Mouse (Mus musculus): ENCODE data around the gene Sept8. TPM values are rescaled to one million over a fixed set of nuclear protein-coding genes. Genes with fewer than 3 reads are reported as not detected.

The Sept8 gene
- polyA plus RNA-seq, 1 experiment from 2014 or later: 36.7 TPM

- Histone ChIP-seq H3K4me3 (replicated peaks) (no peak overlapping the region), H3K4me2 (no peak overlapping the region), H3K27me3 (peaks cover 68% of the 10 kb centered on the region), H3K36me3 (no peaks in the 10 kb centered on the region), H3K4me1 (replicated peaks) (peaks cover 18% of the 10 kb centered on the region), H3K9me3 (0 out of 2 replicates have a peak, but pooled peaks cover 4% of the 10 kb centered on the region), H3K27ac (no peak overlapping the region), H3K9ac (replicated peaks) (no peak overlapping the region)
- ATAC-seq (ENCODE audit: insufficient number of reproducible peaks, insufficient read depth, low FRiP score, low TSS enrichment, low read depth): no peak
- 67% methylated on average over 4 of the region's 4 CpGs for WGBS
Observed at GRCm38 (mm10) chr11:53481088-53481730, 37.8 kb upstream of the Sept8 start.

- Histone ChIP-seq H3K4me3 (replicated peaks) (no peak overlapping the region), H3K27me3 (peaks cover 72% of the 10 kb centered on the region), H3K36me3 (no peaks in the 10 kb centered on the region), H3K4me2 (no peak overlapping the region), H3K4me1 (replicated peaks) (peaks cover 31% of the 10 kb centered on the region), H3K9me3 (0 out of 2 replicates have a peak, but pooled peaks cover 4% of the 10 kb centered on the region), H3K27ac (no peak overlapping the region), H3K9ac (replicated peaks) (no peak overlapping the region)
- no peak for ATAC-seq (ENCODE audit: insufficient number of reproducible peaks, insufficient read depth, low FRiP score, low TSS enrichment, low read depth)
- WGBS: 77% methylated on average over 9 of the region's 9 CpGs
Observed at GRCm38 (mm10) chr11:53483159-53483891, 35.7 kb upstream of the Sept8 start.

GRCm38 (mm10) chr11:53485719-53486118 is 33.3 kb upstream of the Sept8 start:
- Histone ChIP-seq H3K36me3 (no peaks in the 10 kb centered on the region), H3K9ac (replicated peaks) (no peak overlapping the region), H3K4me3 (replicated peaks) (no peak overlapping the region), H3K4me2 (no peak overlapping the region), H3K4me1 (replicated peaks) (peaks cover 14% of the 10 kb centered on the region), H3K27ac (no peak overlapping the region), H3K9me3 (0 out of 2 replicates have a peak, but pooled peaks cover 4% of the 10 kb centered on the region), H3K27me3 (peaks cover 48% of the 10 kb centered on the region)
- 45% methylated on average over 3 of the region's 3 CpGs for WGBS
- no peak for ATAC-seq (ENCODE audit: insufficient number of reproducible peaks, insufficient read depth, low FRiP score, low TSS enrichment, low read depth)

GRCm38 (mm10) chr11:53486351-53486750 is 32.7 kb upstream of the Sept8 start:
- no peak overlapping the region for H3K9ac ChIP-seq (replicated peaks)
- 0 out of 2 replicates have a peak, but pooled peaks cover 4% of the 10 kb centered on the region for H3K9me3 ChIP-seq
- WGBS: 46% methylated on average over 3 of the region's 3 CpGs
- peaks cover 42% of the 10 kb centered on the region for H3K27me3 ChIP-seq
- H3K4me1 ChIP-seq (replicated peaks): peaks cover 14% of the 10 kb centered on the region
- H3K4me3 ChIP-seq (replicated peaks): no peak overlapping the region
- ATAC-seq (ENCODE audit: insufficient number of reproducible peaks, insufficient read depth, low FRiP score, low TSS enrichment, low read depth): no peak
- H3K36me3 ChIP-seq: no peaks in the 10 kb centered on the region
- peak overlapping the region; percentile 57; the same call in 1 of the 2 replicates for H3K4me2 ChIP-seq
- H3K27ac ChIP-seq: no peak overlapping the region

DNA sequence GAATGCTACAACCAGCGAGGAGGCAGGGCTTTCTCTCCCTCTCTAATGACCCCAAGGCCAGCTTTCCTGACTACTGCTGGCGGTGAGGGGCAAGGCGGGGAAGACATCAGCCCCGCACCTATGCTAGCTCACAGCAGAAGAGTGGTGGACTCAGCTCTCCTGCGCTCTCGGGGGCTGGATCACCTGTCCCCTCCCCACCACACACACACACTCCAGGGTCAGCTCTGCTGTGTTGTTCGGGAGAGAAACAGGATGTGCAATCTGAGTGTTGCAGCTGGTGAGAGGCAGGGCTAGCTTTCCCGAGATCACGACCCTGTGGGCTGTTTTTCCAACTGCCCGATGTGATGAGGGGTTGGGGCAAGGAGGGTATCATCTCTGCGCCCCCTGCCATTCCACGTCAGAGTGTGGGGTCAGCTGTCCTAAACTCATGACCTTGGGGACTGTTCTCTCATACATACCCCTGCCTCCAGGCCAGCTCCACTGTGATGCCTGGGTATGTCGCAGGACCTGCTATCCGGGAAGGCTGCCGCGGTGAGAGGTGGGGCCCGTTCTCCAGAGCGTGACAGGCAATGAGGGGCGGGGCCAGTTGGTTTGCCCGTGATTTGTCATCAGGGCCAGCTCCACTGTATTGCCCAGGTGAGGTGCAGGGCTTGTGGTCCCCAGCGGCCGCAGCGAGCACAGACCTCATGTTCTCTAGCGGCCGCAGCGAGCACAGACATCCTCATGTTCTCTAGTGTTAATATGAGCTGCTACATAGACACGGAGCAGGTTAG is 32.0 kb upstream of the Sept8 start:
- H3K27ac ChIP-seq: no peak overlapping the region
- H3K27me3 ChIP-seq: peaks cover 35% of the 10 kb centered on the region
- WGBS: 6% methylated on average over 27 of the region's 27 CpGs
- peak; percentile 64 for ATAC-seq (ENCODE audit: insufficient number of reproducible peaks, insufficient read depth, low FRiP score, low TSS enrichment, low read depth)
- H3K9ac ChIP-seq (replicated peaks): no peak overlapping the region
- H3K4me2 ChIP-seq: peak overlapping the region; percentile 57
- H3K36me3 ChIP-seq: no peaks in the 10 kb centered on the region
- H3K4me1 ChIP-seq (replicated peaks): peaks cover 17% of the 10 kb centered on the region
- 0 out of 2 replicates have a peak, but pooled peaks cover 4% of the 10 kb centered on the region for H3K9me3 ChIP-seq
- H3K4me3 ChIP-seq (replicated peaks): peak overlapping the region; percentile 30

DNA sequence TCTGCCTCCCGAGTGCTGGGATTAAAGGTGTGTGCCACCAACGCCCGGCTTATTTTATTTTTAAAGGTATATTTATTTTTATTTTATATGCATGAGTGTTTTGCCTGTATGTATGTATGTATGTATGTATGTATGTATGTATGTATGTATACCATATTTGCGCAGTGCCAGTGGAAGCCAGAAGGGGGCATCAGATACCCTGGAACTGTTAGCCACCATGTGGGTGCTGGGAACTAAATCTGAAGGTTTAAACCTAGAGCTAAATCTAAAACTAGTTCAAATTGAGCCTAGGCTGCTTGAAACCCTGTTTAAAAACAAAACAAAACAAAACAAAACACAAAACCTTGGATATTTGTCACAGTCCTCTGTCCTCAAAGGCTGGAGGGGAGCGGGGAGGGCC is 30.1 kb upstream of the Sept8 start:
- H3K4me1 ChIP-seq (replicated peaks): peaks cover 18% of the 10 kb centered on the region
- H3K27me3 ChIP-seq: peaks cover 24% of the 10 kb centered on the region
- 0 out of 2 replicates have a peak, but pooled peaks cover 4% of the 10 kb centered on the region for H3K9me3 ChIP-seq
- no peak overlapping the region for H3K27ac ChIP-seq
- H3K4me2 ChIP-seq: no peak overlapping the region
- no peaks in the 10 kb centered on the region for H3K36me3 ChIP-seq
- 98% methylated on average over 5 of the region's 5 CpGs for WGBS
- no peak overlapping the region for H3K9ac ChIP-seq (replicated peaks)
- ATAC-seq (ENCODE audit: insufficient number of reproducible peaks, insufficient read depth, low FRiP score, low TSS enrichment, low read depth): no peak
- no peak overlapping the region for H3K4me3 ChIP-seq (replicated peaks)

- Histone ChIP-seq H3K36me3 (no peaks in the 10 kb centered on the region), H3K4me3 (replicated peaks) (no peak overlapping the region), H3K4me2 (no peak overlapping the region), H3K27me3 (peaks cover 24% of the 10 kb centered on the region), H3K9ac (replicated peaks) (no peak overlapping the region), H3K4me1 (replicated peaks) (peaks cover 18% of the 10 kb centered on the region), H3K27ac (no peak overlapping the region), H3K9me3 (0 out of 2 replicates have a peak, but pooled peaks cover 4% of the 10 kb centered on the region)
- WGBS: 83% methylated on average over 9 of the region's 9 CpGs
- ATAC-seq (ENCODE audit: insufficient number of reproducible peaks, insufficient read depth, low FRiP score, low TSS enrichment, low read depth): no peak
Observed at GRCm38 (mm10) chr11:53489421-53489820, 29.6 kb upstream of the Sept8 start.

- Histone ChIP-seq H3K4me1 (replicated peaks) (peaks cover 19% of the 10 kb centered on the region), H3K27ac (0 out of 2 replicates have a peak overlapping the region, but pooled peaks have one; percentile 23), H3K9me3 (no peaks in the 10 kb centered on the region), H3K4me2 (no peak overlapping the region), H3K27me3 (peaks cover 13% of the 10 kb centered on the region), H3K4me3 (replicated peaks) (no peak overlapping the region), H3K9ac (replicated peaks) (no peak overlapping the region), H3K36me3 (no peaks in the 10 kb centered on the region)
- WGBS: 34% methylated on average over 8 of the region's 8 CpGs
- ATAC-seq (ENCODE audit: insufficient number of reproducible peaks, insufficient read depth, low FRiP score, low TSS enrichment, low read depth): no peak
Observed at GRCm38 (mm10) chr11:53491954-53492401, 27.1 kb upstream of the Sept8 start.

- H3K9me3 ChIP-seq: no peaks in the 10 kb centered on the region
- no peak overlapping the region for H3K4me3 ChIP-seq (replicated peaks)
- no peak overlapping the region for H3K9ac ChIP-seq (replicated peaks)
- no peak overlapping the region for H3K4me2 ChIP-seq
- H3K36me3 ChIP-seq: no peaks in the 10 kb centered on the region
- no peaks in the 10 kb centered on the region for H3K27me3 ChIP-seq
- H3K4me1 ChIP-seq (replicated peaks): peaks cover 12% of the 10 kb centered on the region; the same call in 1 of the 2 replicates
- 26% methylated on average over 3 of the region's 3 CpGs for WGBS
- ATAC-seq (ENCODE audit: insufficient number of reproducible peaks, insufficient read depth, low FRiP score, low TSS enrichment, low read depth): no peak
- no peak overlapping the region for H3K27ac ChIP-seq
Observed at GRCm38 (mm10) chr11:53493243-53493955, 25.7 kb upstream of the Sept8 start.

- peaks cover 13% of the 10 kb centered on the region; the same call in 1 of the 2 replicates for H3K4me1 ChIP-seq (replicated peaks)
- no peak overlapping the region for H3K4me2 ChIP-seq
- no peak overlapping the region for H3K27ac ChIP-seq
- WGBS: 68% methylated on average over 6 of the region's 6 CpGs
- H3K9ac ChIP-seq (replicated peaks): no peak overlapping the region
- H3K9me3 ChIP-seq: no peaks in the 10 kb centered on the region
- H3K27me3 ChIP-seq: 0 out of 2 replicates have a peak, but pooled peaks cover 4% of the 10 kb centered on the region
- H3K36me3 ChIP-seq: no peaks in the 10 kb centered on the region
- no peak overlapping the region for H3K4me3 ChIP-seq (replicated peaks)
- ATAC-seq (ENCODE audit: insufficient number of reproducible peaks, insufficient read depth, low FRiP score, low TSS enrichment, low read depth): no peak
Observed at GRCm38 (mm10) chr11:53495417-53495816, 23.6 kb upstream of the Sept8 start.
